Mouse (Mus musculus) cerebellum, adult 18-20 months (tissue): ENCODE measurements around the gene Tnfaip6.
"Not testable (repeated sequence)": the region's sequence is repeated elsewhere in the genome, so short reads cannot be mapped to it uniquely, and the experiment has no call there.

Source experiments
- DNase-seq, 2 experiments: peaks; one replicate each; pipeline ENCODE4 v3.0.0; 2021

Gene Tnfaip6

GRCm38 (mm10) chr2:52037882-52038281 is at the start of gene Tnfaip6:
Gene Tnfaip6 (plus strand): TSS chr2:52038009.
- peak; percentile 19 to 35 for DNase-seq

DNA sequence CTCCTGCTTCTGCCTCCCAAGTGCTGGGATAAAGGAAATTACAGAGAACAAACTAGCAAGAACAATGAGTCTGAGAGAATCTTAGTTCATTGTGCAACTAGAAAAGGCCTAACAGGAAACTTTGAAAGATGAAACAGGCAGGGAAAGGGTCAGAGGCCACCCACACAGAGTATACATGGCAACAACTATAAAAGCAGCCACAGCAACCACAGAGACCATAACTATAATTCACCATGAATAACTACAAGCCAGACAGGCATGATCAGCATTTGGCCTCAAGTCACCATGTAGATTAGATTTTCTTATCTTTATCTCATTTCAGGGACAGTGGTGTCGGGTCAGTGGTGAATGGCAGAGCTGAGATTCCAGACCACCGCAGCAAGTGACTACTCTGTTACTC is 48.2 kb upstream of the Tnfaip6 start:
- DNase-seq: no peak

- DNase-seq: no peak
These were observed 46.4 kb upstream of the Tnfaip6 start for GRCm38 (mm10) chr2:51991447-51991846.

GRCm38 (mm10) chr2:51999996-52000395 is 37.8 kb upstream of the Tnfaip6 start:
- no peak for DNase-seq

- no peak for DNase-seq
These were observed 36.3 kb upstream of the Tnfaip6 start for GRCm38 (mm10) chr2:52001521-52001920.

GRCm38 (mm10) chr2:52002299-52002698 is 35.5 kb upstream of the Tnfaip6 start:
- DNase-seq: not testable (repeated sequence)

- no peak for DNase-seq
These were observed 31.4 kb upstream of the Tnfaip6 start for GRCm38 (mm10) chr2:52006380-52006779.

GRCm38 (mm10) chr2:52011820-52012219 is 26.0 kb upstream of the Tnfaip6 start:
- DNase-seq: not testable (repeated sequence)

DNA sequence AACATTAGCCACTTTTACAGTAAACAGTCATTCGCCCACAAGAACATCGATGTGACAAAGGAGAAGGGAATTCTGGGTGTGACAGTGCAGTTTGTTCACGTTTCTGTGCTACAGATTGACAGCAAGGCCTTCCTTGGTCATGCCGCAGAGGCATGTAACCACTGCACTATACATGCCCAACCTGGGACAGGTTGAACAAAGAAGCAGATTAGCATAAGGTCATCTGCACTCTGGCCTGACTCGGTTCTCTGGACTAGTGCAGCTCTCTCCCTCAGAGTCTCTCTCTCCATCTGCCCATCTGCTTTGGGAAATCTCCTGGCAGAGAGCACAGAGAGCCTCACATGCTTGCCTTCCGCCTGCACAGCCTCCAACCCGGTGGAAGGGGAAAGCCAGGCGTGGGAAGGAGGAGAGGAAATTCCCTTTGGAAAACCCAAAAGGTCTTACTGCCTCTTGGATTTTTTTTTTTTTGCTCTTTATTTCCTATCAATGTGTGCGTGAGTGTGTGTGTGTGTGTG is 24.4 kb upstream of the Tnfaip6 start:
- DNase-seq: peak; percentile 72 to 85

DNA sequence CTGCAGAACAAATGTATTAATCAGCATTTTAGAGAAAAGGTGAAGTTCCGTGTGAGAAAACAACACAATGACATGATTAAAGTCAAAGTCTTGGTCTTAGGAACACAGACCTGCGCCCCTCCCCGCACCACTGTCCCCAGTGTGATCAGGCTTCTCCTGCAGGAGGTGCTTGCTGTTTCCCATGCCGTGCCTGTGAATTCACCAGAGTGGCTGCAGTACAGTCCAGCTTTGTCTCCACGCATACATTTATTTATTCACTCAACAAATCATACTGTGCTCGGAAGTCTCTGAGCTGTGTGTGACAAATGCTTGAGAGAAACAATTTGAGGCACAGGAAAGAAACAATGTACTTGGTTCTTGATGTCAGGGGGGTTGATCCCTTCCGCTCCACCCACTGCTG is 21.4 kb upstream of the Tnfaip6 start:
- no peak for DNase-seq

DNA sequence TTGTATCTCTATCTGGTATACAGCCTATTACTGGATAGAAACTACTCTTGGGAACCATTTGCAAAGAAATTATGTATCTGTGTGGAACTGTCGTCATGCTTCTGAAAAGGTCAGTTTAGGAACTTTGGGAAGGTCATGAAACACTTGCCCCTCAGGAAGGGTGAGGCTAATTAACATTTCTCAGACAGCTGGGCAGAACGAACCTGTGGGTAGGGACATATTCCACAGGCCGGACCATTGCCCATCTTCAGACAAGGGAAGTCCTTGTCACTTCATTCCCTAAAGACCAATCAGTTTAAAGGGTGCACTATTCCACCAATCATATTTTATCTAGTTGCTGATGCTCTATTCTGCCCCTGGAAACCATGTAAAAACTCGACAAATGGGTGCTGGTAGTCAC is 10.7 kb upstream of the Tnfaip6 start:
- DNase-seq: no peak

DNA sequence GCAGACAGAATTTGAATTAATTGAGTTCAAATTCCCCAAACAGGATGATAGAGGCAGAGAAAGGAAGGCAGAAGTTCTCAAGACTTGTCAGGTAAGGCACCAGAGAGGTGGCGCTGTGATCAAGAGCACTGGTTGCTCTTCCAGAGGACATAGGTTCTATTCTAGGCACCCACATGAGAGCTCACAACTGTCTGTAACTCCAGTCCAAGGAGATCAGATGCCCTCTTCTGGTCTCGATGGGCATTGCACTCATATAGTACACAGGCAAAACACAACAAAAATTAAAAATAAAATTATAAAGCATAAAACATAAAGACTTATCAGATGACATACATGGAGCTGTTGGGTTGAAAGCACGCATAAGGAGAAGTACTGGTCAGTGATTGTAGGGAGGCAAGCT is 8.4 kb upstream of the Tnfaip6 start:
- no peak for DNase-seq

DNA sequence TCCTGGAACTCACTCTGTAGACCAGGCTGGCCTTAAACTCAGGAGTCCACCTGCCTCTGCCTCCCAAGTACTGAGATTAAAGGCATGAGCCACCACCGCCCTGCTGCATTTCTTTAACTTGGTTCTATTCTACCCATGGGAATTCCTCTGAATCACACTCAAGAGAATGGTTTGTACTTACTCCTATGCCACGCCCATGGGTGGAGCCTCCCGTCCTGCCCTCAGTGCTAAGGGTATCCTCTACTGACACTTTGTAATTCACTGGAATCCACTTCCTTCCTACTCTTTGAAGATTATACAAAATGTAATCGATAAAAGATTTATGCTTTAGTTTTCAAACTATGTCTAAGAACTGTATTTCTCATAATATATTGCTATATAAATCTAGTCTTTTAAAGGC is 6.3 kb upstream of the Tnfaip6 start:
- no peak for DNase-seq

DNA sequence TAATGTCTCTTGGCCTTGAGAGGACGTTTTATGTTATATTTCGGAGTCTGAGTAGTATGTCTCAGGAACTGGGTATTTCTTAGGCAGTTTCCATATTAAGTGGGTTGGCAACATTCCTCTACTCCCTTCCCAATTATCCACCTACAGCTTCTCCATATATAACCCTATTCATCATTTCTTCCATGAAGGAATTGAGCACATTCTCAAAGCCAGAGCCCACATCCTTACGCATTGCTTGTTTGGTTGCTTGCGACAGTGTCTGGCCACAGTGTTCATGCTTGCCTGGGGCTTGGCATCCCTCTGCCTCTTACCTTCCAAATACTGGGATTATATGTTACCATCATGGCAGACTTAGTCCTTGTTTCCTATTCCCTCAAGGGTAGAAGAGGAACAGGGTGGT is 3.2 kb upstream of the Tnfaip6 start:
- DNase-seq: no peak

DNA sequence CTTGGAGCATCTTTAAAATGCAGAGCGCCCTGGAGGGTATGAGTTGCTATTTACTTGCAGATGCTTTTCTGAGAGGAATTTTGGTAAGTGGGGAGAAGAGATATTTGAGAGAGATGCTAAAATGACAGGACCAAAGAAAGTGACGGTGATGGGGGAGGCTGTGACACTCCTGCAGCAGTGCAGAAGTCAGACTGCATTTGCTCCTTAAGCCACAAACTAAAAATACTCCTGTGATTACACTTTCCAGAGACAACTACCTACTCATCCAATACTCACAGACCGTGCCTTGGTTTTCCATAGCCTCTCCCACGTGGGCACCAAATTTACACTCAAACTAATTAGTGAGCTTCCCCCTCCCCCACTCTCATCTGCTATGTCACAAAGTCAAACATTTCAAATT is 2.7 kb upstream of the Tnfaip6 start:
- DNase-seq: no peak

GRCm38 (mm10) chr2:52036929-52037595 is 747 bp upstream of the Tnfaip6 start:
- no peak for DNase-seq

GRCm38 (mm10) chr2:52038558-52038957 is 749 bp downstream of the Tnfaip6 start:
- no peak for DNase-seq

GRCm38 (mm10) chr2:52039083-52039801 is 1.4 kb downstream of the Tnfaip6 start:
- no peak for DNase-seq

DNA sequence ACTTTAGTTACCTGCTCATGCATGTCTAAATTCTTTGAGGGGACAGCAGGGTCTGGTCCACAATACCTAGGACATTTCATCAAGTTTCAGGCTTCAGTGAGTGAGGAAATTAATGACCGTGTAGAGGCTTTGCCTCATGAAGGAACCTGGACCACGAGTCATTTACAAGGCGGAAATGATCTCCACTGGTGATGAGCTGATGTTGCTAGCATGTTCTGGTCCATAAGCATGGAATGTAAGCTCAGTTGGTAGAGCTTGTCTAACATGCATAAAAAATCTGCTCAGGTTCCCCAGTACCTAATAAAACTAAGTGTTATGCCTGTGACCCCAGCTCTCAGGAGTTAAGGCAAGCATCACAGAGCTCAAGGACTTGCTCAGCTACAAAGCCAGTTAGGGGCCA is 4.3 kb downstream of the Tnfaip6 start:
- no peak for DNase-seq

GRCm38 (mm10) chr2:52042714-52043113 is 4.9 kb downstream of the Tnfaip6 start:
- peak; percentile 15 to 17 for DNase-seq

GRCm38 (mm10) chr2:52043485-52043884 is 5.7 kb downstream of the Tnfaip6 start:
- no peak for DNase-seq

- no peak for DNase-seq
These were observed 8.2 kb downstream of the Tnfaip6 start for GRCm38 (mm10) chr2:52046032-52046431.

DNA sequence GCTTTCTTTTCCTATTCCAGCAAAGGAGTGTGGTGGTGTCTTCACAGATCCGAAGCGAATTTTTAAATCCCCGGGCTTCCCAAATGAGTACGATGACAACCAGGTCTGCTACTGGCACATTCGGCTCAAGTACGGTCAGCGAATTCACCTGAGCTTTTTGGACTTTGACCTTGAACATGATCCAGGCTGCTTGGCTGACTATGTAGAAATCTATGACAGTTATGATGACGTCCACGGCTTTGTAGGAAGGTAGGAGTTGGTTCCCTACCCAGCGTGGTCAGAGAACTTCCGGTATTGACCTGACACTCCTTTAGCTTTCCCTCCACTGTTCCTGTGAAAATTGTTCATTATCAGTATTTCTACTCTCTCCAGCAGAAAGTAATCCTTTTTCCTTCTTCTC is 13.0 kb downstream of the Tnfaip6 start:
- DNase-seq: no peak

DNA sequence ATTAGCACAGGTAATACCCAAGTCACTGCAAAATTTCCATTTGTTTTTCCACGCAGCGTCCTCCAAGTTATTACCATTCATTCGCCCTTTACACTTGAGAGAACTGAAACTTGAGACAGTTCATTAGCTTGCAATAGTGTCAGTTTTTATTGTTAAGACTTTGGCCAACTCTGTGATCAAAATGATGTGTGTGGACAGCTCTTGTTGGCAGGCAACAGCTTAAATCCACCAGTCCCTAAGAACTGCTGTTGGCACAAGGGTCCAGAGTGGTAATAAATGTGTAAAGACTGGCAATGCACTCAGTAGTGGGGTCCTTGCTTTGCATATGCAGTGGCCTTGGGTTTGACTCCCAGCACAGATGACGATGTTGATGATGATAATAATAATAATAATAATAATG is 14.5 kb downstream of the Tnfaip6 start:
- no peak for DNase-seq
